Mouse (Mus musculus) heart, postnatal 14 days (tissue): Measurements from ENCODE around the gene Znrf3. TPM values are rescaled to one million over a fixed set of nuclear protein-coding genes. Genes with fewer than 3 reads are reported as not detected.

ENCODE experiments used
- DNase-seq, 2 experiments: peaks; one replicate each; pipeline ENCODE4 v3.0.0; 2021 to 2022
- intact Hi-C: fragments of 180-260 bp; cut with DNase I; formaldehyde crosslinking; loops from one replicate; pipeline ENCODE4 v1.15.1; 2025
- total RNA-seq, 2 experiments: library from RNA; stranded (reverse); gene quantifications; 2 replicates each; pipeline ENCODE4 v1.2.3; 2021

Gene Znrf3
- total RNA-seq, 2 experiments from 2014 or later: 10.4 to 12.6 TPM

GRCm38 (mm10) chr11:5404180-5404579 is 40.5 kb downstream of the Znrf3 start:
- DNase-seq: peak; percentile 16 to 41
- intact Hi-C loops: no loop called here

- intact Hi-C loops: no loop called here
- DNase-seq: no peak
Measured at GRCm38 (mm10) chr11:5402127-5402733, 42.4 kb downstream of the Znrf3 start.

DNA sequence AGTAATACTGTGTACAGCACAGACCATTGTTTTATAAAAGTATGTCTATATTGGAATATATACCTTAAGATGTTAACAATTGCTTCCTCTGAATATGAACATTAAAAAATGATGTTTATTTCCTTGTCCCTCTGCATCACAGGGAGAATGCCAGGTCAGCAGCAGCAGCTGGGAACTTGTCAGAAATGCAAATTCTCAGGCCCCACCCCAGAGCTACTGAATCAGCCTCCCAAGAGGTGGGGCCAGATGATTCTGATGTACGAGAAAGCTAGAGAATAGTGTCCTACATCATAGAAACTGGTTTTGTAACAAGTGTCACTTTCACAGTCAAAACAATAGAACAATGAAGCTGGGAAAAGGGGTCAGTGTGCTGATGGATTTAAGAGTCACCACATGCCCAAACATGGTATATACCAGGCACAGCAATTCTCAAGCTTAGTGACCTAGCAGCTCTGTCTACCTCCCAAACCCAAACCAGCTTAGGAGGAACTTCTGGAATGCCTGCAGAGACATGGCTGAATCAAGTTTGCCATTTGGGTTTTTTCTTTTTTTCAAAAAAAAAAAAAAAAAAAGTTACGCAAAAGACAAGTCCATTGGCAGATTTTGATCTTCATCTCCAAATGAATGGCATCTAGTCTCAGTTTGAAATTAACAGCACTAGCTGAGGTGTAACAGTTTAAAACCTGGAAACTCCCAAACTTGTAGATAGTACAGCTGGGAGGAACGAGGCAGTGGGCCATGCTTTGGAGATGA is 46.2 kb downstream of the Znrf3 start:
- DNase-seq: no peak
- intact Hi-C loops: no loop called here

DNA sequence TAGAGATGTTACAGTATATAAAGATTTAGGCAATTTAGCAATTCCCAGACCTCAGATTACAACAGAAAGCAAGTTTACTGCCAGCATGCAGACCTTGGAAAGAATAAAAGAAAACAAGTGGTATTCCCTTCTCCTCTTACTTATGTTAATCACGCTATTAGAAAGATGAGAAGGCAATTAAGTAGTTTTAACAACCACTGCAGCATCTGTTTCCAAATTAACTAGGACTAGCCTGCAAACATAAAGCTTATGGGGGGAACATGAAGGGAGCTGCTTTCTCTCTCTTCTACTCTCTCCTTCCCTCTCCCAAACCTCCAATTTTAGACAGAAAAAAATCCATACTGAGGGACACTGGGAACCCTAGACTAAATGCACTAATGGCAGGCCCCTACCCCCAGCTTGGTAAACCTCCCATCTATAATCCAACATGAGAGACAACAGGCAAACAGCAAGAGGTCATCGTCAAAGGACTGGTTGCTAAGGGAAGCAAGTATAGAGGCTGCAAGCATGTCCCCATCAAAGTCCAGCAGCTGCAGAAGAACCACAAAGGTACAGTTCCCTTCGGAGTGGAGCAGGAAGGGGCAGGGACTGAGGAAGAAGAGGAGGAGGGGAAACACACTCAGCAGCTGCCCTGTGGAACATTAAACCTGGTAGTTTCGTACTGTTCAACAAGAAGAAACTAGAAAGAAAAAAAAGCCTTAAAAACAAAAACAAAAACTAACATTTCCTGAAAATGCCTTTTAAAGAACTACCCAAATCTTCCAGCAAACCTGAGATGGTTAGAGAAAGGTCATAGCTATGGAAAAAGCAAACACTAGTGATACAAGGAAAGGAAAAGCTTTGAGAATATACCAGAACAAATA is 53.4 kb downstream of the Znrf3 start:
- DNase-seq: no peak
- intact Hi-C loops: no loop called here

GRCm38 (mm10) chr11:5382652-5383051 is 62.0 kb downstream of the Znrf3 start:
- intact Hi-C loops: no loop called here
- DNase-seq: no peak

GRCm38 (mm10) chr11:5381226-5381625 is 63.4 kb downstream of the Znrf3 start:
- peak in 1 of 2 experiments; percentile 22 for DNase-seq
- intact Hi-C loops: no loop called here

GRCm38 (mm10) chr11:5380275-5380674 is 64.4 kb downstream of the Znrf3 start:
- intact Hi-C loops: no loop called here
- DNase-seq: no peak

- DNase-seq: no peak
- intact Hi-C loops: no loop called here
Measured at GRCm38 (mm10) chr11:5369176-5369575, 75.5 kb downstream of the Znrf3 start.

DNA sequence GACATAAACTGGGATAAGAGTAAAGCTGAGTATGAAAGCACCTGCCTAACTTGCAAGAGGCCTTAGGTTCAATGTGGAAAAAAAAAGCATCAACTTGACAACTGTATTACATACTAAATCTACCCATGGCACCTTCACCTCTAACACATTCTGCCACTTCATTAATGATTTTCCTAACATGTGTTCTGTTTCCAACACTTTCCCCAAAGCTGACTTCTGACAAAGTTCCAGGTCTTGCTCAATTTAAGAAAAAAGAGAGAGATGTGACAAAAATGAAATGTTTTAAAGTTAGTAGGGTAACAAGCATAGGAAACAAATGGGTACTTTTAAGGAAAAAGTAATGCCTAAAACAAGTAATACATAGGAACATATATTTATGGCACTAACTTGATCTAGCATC is 76.2 kb downstream of the Znrf3 start:
- DNase-seq: no peak
- intact Hi-C loops: no loop called here

- no peak for DNase-seq
- intact Hi-C loops: no loop called here
Measured at GRCm38 (mm10) chr11:5355266-5355764, 89.3 kb downstream of the Znrf3 start.

DNA sequence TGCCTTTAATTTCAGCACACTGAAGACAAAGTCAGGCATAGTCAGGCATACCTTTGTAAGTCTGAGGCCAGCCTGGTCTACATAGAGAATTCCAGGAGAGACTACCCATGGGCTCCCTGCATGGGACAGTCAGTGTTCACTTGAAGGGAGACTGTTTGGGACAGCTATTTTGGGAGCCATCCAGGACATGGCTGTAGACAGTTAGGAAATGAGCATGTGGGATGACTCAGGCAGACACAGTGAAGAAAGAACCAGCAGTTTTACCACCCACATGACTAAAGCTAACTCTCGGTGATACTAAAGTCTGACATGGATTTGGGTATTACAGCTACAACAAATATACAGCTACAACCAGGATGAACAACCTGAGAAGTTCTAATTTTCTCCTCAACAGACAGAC is 89.9 kb downstream of the Znrf3 start:
- intact Hi-C loops: no loop called here
- peak; percentile 17 to 43 for DNase-seq

GRCm38 (mm10) chr11:5353032-5353431 is 91.6 kb downstream of the Znrf3 start:
- intact Hi-C loops: no loop called here

DNA sequence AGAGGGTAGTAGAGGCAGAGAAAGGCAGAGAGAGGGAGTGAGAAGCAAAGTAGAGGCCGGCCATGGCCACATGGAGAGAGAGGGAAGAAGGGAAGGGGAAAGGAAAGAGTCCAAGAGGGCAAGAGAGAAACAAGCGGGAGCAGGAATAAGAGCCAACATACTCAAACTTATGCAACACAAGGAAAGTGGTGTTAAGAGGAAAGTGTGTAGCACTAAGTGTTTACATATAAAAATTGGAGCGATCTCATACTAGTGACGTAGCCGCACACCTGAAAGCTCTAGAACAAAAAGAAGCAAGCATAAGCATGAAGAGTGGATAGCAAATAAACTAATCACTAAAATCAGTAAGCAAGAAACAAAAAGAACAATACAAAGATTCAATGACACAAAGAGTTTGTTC is 95.2 kb downstream of the Znrf3 start:
- no peak for DNase-seq
- intact Hi-C loops: no loop called here

More at GRCm38 (mm10) chr11:5353032-5353431, 91.6 kb downstream of the Znrf3 start:
- DNase-seq: no peak

- DNase-seq: no peak
- intact Hi-C loops: no loop called here
Measured at GRCm38 (mm10) chr11:5346845-5347640, 97.6 kb downstream of the Znrf3 start.

GRCm38 (mm10) chr11:5343748-5344147 is 100.9 kb downstream of the Znrf3 start:
- DNase-seq: no peak
- intact Hi-C loops: no loop called here

GRCm38 (mm10) chr11:5339732-5340131 is 104.9 kb downstream of the Znrf3 start:
- intact Hi-C loops: no loop called here
- DNase-seq: no peak

DNA sequence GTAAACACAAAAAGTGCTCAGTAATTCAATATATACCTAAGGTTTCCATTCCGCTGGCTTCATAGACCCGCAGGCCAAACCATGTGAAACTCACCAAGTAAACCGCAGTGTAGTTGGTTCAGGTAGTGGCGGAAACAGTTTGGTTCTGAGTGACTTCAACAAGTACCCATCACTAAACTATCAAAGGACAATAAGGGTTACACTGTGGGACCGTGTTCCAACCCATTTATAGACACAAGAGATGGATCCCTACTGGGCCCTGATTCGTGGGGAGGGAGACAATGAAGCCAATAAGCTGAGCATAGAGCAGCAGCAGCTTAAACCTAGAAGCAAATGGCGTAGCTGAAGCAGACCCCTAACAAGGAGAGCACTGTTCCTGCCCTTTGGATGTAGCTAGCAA is 107.8 kb downstream of the Znrf3 start:
- no peak for DNase-seq
- intact Hi-C loops: no loop called here

DNA sequence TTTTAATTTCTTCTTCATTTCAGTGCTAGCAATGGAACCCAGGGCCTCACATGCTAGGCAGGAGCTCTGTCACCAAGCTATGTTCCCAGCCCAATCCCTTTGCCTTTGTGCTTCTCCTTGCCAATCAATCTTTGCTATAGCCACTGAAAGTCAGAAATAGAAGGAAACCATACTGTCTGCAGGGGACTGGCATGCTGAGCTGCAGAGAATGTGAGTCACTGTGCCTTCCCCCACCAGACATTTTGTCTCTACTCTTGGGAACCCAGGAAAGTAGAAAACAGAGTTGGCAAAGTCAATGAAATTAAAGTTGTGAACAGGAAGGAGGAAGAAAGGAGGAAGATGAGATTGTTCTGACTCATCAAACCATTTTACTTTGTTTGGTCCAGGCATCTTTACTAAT is 108.4 kb downstream of the Znrf3 start:
- no peak for DNase-seq
- intact Hi-C loops: no loop called here

DNA sequence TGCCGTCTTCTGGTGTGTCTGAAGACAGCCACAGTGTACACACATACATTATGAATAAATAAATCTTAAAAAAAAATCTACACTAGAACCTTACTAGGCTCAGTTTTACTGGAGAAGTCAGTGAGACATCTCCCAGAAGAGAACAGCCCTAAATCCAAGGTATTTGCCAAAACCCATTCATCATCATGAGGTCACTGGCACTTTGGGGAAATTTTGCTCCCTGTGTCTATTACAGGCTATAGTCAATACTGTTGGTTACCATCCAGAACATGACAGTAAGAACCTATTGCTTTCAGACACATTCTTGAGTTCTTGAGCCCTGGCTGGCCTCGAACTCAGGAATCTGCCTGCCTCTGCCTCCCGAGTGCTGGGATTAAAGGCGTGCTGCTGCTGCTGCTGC is 113.8 kb downstream of the Znrf3 start:
- intact Hi-C loops: no loop called here
- no peak for DNase-seq

DNA sequence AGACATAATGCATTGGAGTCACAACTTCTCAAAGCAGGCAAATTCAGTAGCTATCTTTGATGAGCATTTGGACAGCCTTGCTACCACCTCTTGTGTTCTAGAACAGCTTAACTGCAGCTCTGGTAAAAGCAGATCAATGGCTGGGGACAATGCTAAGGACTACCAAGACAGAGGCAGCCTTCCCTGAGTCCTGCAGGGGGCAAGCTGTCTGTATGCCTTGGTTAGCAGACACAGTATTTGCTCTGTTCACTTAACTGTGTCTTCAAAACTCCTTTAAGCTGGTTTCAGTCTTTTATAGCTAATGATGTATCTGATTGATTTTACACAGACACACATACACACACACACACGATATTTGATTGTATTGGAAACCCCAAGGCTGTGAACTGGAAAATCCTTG is 117.0 kb downstream of the Znrf3 start:
- intact Hi-C loops: no loop called here
- DNase-seq: no peak
